Mouse (Mus musculus) lung, embryonic 16.5 days (tissue): ENCODE measurements around the gene AI182371. TPM values are rescaled to one million over a fixed set of nuclear protein-coding genes. Genes with fewer than 3 reads are reported as not detected.

ENCODE experiments used
- polyA plus RNA-seq: library from polyadenylated mRNA; unstranded; fragments of >200 nt; fragmentation: Nextera tagmentation; extraction: Ambion mirVana; gene quantifications from 2 replicates; pipeline ENCODE4 v1.2.1, GENCODE M21; 2015

Gene AI182371
- polyA plus RNA-seq, 1 experiment from 2014 or later: 0.65 TPM

Other genes starting within 250 kb of the AI182371 start
- 0.65 and 1.0 TPM in 2 replicates for gene Cutal, start 227.1 kb downstream of the AI182371 start, polyA plus RNA-seq
- 104 and 106 TPM in 2 replicates for gene Psmd5, start 226.6 kb downstream of the AI182371 start, polyA plus RNA-seq
- 3.4 and 4.6 TPM in 2 replicates for gene Phf19, start 187.5 kb downstream of the AI182371 start, polyA plus RNA-seq
- gene Traf1, start 139.8 kb downstream of the AI182371 start, polyA plus RNA-seq: 4.3 and 4.7 TPM in 2 replicates
- gene Hc, start 40.1 kb downstream of the AI182371 start, polyA plus RNA-seq: 2.4 and 4.2 TPM in 2 replicates
- gene Cntrl, start 7.9 kb upstream of the AI182371 start, polyA plus RNA-seq: 23.7 and 26.2 TPM in 2 replicates
- 349 and 387 TPM in 2 replicates for gene Rab14, start 99.6 kb upstream of the AI182371 start, polyA plus RNA-seq
- 241 and 277 TPM in 2 replicates for gene Gsn, start 154.8 kb upstream of the AI182371 start, polyA plus RNA-seq
- gene Stom, start 235.4 kb upstream of the AI182371 start, polyA plus RNA-seq: 67.1 and 75.1 TPM in 2 replicates